Mouse (Mus musculus) stomach, embryonic 14.5 days (tissue): ENCODE measurements at regions not wholly inside any gene's neighbourhood (a gene's known extent, or its start where the extent isn't known, plus 50 kb on each side); places are given as distances from the start of the nearest gene placed in this dataset.

ENCODE experiments used
- ATAC-seq: fragments of 200-750 bp; cut with Nextera tagmentation; 2 replicates; pipeline ENCODE4 v1.8.0; 2017; ENCODE audit warnings: low read depth, moderate TSS enrichment; ENCODE audit not compliant: insufficient number of reproducible peaks, insufficient read depth, low FRiP score
- H3K27ac ChIP-seq: fragments of 300-500 bp; sonication (generic); 2 replicates; pipeline ENCODE4 v1.5.1; 2014; ENCODE audit warnings: mild to moderate bottlenecking, low read length, moderate library complexity, mixed read lengths
- H3K27me3 ChIP-seq: fragments of 300-500 bp; sonication (generic); 2 replicates; pipeline ENCODE4 v1.6.1; 2014; ENCODE audit warnings: low read length, control low read depth, mixed read lengths; ENCODE audit not compliant: control insufficient read depth, insufficient read depth
- H3K36me3 ChIP-seq: fragments of 300-500 bp; sonication (generic); 2 replicates; pipeline ENCODE4 v1.6.1; 2014; ENCODE audit warnings: mild to moderate bottlenecking, control low read depth, low read length, moderate library complexity, mixed read lengths; ENCODE audit not compliant: control insufficient read depth, insufficient read depth
- H3K4me1 ChIP-seq: fragments of 300-500 bp; sonication (generic); 2 replicates; pipeline ENCODE4 v1.6.1; 2014; ENCODE audit warnings: low read length, control low read depth, mixed read lengths; ENCODE audit not compliant: control insufficient read depth, insufficient read depth
- H3K4me2 ChIP-seq: fragments of 300-500 bp; sonication (generic); replicated peaks from 2 replicates; pipeline ENCODE4 v1.6.1; 2014; ENCODE audit warnings: low read depth, low read length, control low read depth
- H3K4me3 ChIP-seq: fragments of 300-500 bp; sonication (generic); 2 replicates; pipeline ENCODE4 v1.5.1; 2014; ENCODE audit warnings: low read depth, low read length, control low read depth
- H3K9ac ChIP-seq: fragments of 300-500 bp; sonication (generic); replicated peaks from 2 replicates; pipeline ENCODE4 v1.6.1; 2014; ENCODE audit warnings: low read depth, mild to moderate bottlenecking, control low read depth, low read length, moderate library complexity, mixed read lengths
- H3K9me3 ChIP-seq: fragments of 300-500 bp; sonication (generic); 2 replicates; pipeline ENCODE4 v1.6.1; 2016; ENCODE audit warnings: low read depth, low read length, control low read depth; ENCODE audit not compliant: control insufficient read depth
- WGBS: fragments of 180-500 bp; shearing (Covaris S2); extraction: QIAGEN DNeasy Blood & Tissue Kit; methylation state at CpG from one replicate; pipeline ENCODE4 v1.1.7; 2014; 5-methylcytosine and 5-hydroxymethylcytosine counted together

DNA sequence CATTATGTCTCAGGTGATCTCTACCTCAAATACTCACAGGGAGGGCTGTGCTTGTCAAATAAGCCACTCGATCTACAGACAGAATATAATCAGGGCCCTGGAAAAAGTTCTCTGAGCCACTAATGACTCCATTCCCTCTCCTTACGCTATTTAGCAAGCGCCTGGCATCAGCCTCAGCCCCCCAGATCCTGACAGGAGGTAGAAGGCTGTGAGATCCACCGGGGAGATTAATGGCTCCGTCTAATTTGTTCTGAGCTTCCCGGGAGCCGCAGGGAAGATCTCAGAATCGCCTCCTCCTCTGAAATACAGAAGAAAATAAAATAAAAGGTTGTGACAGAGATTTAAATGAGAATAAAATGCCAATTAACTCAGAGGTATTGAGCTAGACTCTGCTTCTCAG, 189.4 kb downstream of the Tle3 start:
- no peak for ATAC-seq
- no peaks in the 10 kb centered on the region for H3K36me3 ChIP-seq
- no peak overlapping the region for H3K27ac ChIP-seq
- H3K4me1 ChIP-seq = no peaks in the 10 kb centered on the region
- no peak overlapping the region for H3K9ac ChIP-seq
- WGBS = 25% methylated on average over 8 of the region's 8 CpGs
- H3K9me3 ChIP-seq = no peaks in the 10 kb centered on the region
- H3K4me3 ChIP-seq = no peak overlapping the region
- no peak overlapping the region for H3K4me2 ChIP-seq
- H3K27me3 ChIP-seq = no peaks in the 10 kb centered on the region

DNA sequence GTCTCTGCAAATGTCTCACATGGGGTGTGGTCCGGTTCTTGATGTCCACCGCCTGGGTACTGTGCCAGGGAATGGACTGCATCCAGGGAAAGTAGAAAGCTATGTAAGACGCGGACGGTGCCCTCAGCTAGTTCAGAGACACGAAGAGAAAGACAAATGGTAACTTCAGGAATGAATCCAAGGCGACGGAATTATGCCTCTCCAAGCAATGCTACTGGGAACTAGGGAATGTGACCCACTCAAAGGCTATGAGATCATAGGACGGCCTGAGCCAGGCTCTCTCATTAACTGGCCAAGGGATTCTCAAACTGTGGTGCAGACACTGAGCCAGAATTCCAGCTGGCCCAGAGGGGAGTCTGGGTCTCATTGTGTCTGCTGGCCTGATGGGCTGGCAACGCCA, 186.5 kb downstream of the Tle3 start:
- no peaks in the 10 kb centered on the region for H3K4me1 ChIP-seq
- no peak for ATAC-seq
- no peaks in the 10 kb centered on the region for H3K36me3 ChIP-seq
- H3K27me3 ChIP-seq = no peaks in the 10 kb centered on the region
- no peak overlapping the region for H3K27ac ChIP-seq
- H3K4me3 ChIP-seq = no peak overlapping the region
- 81% methylated on average over 10 of the region's 10 CpGs for WGBS
- H3K9ac ChIP-seq = no peak overlapping the region
- H3K4me2 ChIP-seq = no peak overlapping the region
- no peaks in the 10 kb centered on the region for H3K9me3 ChIP-seq

DNA sequence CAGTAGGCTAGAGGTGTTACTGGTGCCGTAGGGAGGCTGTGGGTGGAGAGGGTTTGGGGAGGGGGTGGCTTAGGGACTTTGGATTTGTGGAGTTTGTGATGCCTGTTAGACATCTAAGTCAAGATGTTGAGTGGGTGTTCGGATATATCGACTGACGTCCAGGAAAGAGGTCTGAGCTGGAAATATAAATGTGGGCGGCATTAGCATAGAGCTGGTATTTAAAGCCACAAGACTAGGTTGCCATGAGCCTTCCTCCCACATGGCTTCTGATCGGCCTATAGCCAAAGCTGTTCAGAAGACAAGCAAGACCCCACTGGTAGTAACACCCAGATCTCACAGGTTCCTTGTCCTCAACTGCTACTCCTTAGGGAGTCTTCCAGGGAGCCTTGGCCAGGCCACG, 184.9 kb downstream of the Tle3 start:
- ATAC-seq = no peak
- H3K9me3 ChIP-seq = no peaks in the 10 kb centered on the region
- H3K4me1 ChIP-seq = no peaks in the 10 kb centered on the region
- H3K27ac ChIP-seq = no peak overlapping the region
- H3K4me3 ChIP-seq = no peak overlapping the region
- no peak overlapping the region for H3K4me2 ChIP-seq
- H3K27me3 ChIP-seq = no peaks in the 10 kb centered on the region
- 94% methylated on average over 7 of the region's 7 CpGs for WGBS
- no peaks in the 10 kb centered on the region for H3K36me3 ChIP-seq
- H3K9ac ChIP-seq = no peak overlapping the region

DNA sequence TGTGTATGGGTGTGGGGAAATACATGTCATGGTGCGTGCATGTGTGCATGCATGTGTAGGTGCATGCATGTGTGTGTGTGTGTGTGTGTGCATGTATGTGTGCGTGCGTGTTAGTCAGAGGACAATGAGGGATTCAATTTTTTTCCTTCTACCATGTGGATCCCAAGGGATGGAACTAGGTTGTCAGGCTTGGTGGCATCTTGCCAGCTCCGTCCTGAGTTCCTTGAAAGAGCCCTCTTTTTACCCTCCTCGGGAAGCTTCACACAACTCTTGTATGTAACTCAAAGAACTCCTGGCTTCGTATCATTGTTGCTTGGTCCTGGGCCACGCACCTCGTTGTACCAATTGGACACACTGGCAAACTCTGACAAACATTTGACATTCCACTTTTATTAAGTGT, 183.0 kb downstream of the Tle3 start:
- WGBS = 87% methylated on average over 8 of the region's 8 CpGs

DNA sequence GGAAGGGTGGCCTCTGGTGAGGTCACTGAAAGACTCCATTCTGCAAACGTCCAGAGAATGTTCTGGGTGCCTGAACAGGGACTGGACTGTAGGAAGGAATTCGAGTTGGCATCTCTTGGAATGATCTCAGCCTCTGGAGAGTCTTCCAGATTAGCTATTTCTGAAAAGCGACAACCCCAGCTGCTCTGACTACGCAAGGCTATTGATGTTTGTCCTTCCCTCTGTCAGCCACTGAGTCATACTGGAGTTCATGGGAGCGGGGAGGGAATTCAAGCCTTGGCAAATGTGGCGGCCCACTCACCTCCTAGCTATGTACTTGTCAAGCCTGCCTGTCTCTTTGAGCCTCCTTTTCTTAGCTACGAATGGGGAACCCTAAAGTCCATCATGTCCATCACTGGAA, 182.4 kb downstream of the Tle3 start:
- WGBS = 77% methylated on average over 7 of the region's 7 CpGs
- Histone ChIP-seq H3K27me3 (no peaks in the 10 kb centered on the region), H3K9ac (no peak overlapping the region), H3K4me2 (no peak overlapping the region), H3K4me1 (no peaks in the 10 kb centered on the region), H3K36me3 (no peaks in the 10 kb centered on the region), H3K27ac (no peak overlapping the region), H3K4me3 (no peak overlapping the region), H3K9me3 (no peaks in the 10 kb centered on the region)
- no peak for ATAC-seq

More for the DNA sequence above, 183.0 kb downstream of the Tle3 start:
- Histone ChIP-seq H3K27me3 (no peaks in the 10 kb centered on the region), H3K27ac (no peak overlapping the region), H3K9ac (no peak overlapping the region), H3K9me3 (no peaks in the 10 kb centered on the region), H3K4me3 (no peak overlapping the region), H3K36me3 (no peaks in the 10 kb centered on the region), H3K4me2 (no peak overlapping the region), H3K4me1 (no peaks in the 10 kb centered on the region)
- no peak for ATAC-seq

DNA sequence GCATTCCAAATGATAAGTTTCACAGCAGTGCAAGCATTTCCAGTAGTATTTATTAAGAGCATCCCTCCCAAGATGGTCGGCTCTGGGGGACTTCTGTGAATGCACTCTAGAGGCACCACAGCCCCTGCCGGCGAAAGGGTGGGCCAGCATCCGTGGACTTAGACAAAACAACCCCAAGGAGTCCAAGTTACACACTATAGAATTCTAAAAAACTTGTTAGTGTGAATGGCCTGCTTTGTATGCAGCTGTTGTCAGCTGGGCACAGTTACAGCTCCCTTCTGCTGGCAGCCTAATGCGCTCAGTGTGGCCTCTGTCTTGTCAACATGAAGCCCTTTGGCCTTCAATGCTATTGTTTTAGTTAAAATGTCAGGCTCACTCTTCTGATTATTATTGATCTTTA, 181.5 kb downstream of the Tle3 start:
- Histone ChIP-seq H3K27me3 (no peaks in the 10 kb centered on the region), H3K4me1 (no peaks in the 10 kb centered on the region), H3K4me2 (no peak overlapping the region), H3K9ac (no peak overlapping the region), H3K4me3 (no peak overlapping the region), H3K9me3 (no peaks in the 10 kb centered on the region), H3K27ac (no peak overlapping the region), H3K36me3 (no peaks in the 10 kb centered on the region)
- WGBS = 74% methylated on average over 5 of the region's 5 CpGs
- no peak for ATAC-seq

DNA sequence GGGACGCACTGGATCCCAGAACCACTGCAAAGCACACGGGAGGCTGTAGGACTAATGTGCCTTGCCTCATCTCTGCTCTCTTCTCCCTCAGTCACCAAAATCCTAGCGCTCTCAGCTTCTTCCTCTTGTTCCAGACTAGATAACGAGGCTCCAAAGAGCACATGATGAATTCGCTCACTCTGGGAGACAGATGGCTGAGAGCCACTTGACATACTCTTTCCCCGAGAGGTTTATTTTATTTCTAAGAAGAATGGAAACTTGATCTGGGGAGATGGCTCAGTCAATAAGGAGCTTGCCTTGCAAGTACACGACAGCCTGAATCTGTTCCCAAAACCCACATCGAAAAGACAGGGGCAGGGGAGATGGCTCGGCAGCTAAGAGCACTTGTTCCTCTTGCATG, 179.2 kb downstream of the Tle3 start:
- WGBS = 44% methylated on average over 9 of the region's 9 CpGs
- Histone ChIP-seq H3K4me3 (no peak overlapping the region), H3K27ac (no peak overlapping the region), H3K4me2 (no peak overlapping the region), H3K9ac (no peak overlapping the region), H3K4me1 (no peaks in the 10 kb centered on the region), H3K9me3 (no peaks in the 10 kb centered on the region), H3K27me3 (no peaks in the 10 kb centered on the region), H3K36me3 (no peaks in the 10 kb centered on the region)
- no peak for ATAC-seq

DNA sequence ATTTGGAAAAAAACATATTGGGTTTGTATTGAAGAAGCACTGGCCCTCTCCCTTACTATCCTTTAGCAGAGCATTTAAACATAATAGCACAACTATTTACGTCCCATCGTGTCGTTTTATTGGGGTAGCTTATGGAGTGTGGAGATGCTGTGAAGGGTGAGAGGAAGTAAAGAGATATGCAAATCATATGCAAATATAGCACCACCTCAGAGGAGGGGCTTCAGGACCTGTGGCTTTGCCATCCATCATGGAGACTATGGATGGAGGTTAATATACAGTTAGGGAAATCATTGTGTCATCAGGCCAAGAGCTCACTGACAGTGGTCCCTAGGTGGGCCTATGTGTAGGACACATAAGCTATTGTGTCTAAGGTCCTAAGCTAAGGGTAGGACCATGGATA, 178.2 kb downstream of the Tle3 start:
- no peak for ATAC-seq
- Histone ChIP-seq H3K4me2 (no peak overlapping the region), H3K9me3 (no peaks in the 10 kb centered on the region), H3K9ac (no peak overlapping the region), H3K36me3 (no peaks in the 10 kb centered on the region), H3K27ac (no peak overlapping the region), H3K27me3 (no peaks in the 10 kb centered on the region), H3K4me3 (no peak overlapping the region), H3K4me1 (no peaks in the 10 kb centered on the region)
- WGBS = 72% methylated on average over 3 of the region's 3 CpGs

DNA sequence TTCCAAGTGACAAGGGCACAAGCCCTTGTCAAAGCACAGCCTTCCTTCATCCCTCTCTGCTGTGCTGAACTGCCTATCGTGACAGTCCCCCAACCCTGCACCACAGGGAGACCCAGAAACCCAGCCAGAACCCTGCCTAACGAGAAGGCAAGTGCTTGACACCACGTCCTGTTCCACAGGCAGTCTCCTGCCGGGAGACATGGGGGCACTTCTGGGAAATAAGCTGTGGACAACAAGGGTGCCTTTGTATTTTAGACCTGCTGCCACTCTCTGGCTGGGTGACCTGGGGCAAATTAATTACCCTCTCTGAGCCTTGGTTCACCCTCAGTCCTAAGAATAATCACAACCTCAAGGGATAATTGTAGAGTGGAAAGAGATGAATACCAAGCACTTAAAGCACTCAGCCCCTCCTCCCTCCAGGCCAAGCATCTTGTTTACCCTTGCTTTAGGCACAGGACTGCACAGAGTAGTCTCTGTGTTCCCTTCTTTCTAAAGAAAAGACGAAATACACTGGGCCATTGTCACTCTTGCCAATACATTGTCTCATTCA, 177.6 kb downstream of the Tle3 start:
- no peak for ATAC-seq
- H3K4me2 ChIP-seq = no peak overlapping the region
- no peaks in the 10 kb centered on the region for H3K9me3 ChIP-seq
- no peaks in the 10 kb centered on the region for H3K4me1 ChIP-seq
- H3K4me3 ChIP-seq = no peak overlapping the region
- 47% methylated on average over 5 of the region's 5 CpGs for WGBS
- no peaks in the 10 kb centered on the region for H3K36me3 ChIP-seq
- no peak overlapping the region for H3K9ac ChIP-seq
- H3K27me3 ChIP-seq = no peaks in the 10 kb centered on the region
- H3K27ac ChIP-seq = no peak overlapping the region
